Mouse (Mus musculus): ENCODE results near the gene Rbm20.

DNA sequence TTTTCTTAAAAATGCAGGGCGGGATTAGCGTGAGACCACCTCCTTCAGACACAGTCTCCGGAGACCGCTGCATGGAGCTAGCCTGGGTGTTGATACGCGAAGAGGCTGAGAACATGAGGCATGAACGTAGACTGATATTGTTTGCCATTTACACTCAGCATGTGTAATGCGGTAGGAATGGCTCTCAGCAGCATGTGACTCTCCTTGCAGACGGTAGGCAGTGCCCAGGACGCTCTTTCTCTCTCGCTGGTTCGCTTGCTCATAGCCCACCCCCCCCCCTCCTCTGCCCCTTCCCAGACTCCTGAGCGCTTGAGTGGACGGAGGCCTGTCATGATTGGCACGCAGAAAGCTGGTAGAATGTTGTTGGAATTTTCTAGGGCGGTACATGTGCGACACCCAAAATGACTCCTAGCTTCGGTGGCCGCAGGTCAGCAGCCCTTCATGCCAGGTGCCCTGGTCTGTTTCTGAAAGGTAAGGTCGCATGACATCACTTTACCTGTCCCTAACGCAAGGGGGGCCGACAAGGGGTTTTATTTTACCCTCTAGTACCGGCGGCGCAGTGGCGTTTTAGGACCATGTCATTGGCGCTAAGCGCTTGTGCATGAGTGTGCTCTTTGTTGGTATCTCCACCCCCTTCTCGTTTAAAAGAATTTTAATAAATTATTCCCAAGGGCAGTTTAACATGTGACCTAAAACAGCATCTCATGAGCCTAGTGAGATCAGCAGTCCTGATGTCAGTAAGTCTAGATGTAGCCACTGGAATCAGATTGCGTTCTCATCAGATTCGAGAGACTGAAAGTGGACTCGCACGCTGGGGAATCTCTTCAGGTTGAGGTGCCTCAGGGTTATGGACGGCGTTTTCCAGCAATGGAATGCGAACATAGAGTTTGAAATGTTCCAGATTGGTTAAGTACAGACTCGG lies 116.1 kb downstream of the Rbm20 start:
- TF ChIP-seq CTCF (IDR thresholded peaks at IDR 0.05; ENCODE audit: borderline replicate concordance, insufficient read depth, low read depth, low read length) (no peak), POLR2A (IDR thresholded peaks at IDR 0.05; ENCODE audit: borderline replicate concordance, insufficient read depth, low read length) (no peak)
